Mouse (Mus musculus): ENCODE results near the gene Sgca. TPM values are rescaled to one million over a fixed set of nuclear protein-coding genes. Genes with fewer than 3 reads are reported as not detected.
"Not testable (repeated sequence)": the region's sequence is repeated elsewhere in the genome, so short reads cannot be mapped to it uniquely, and the experiment has no call there.

Sgca gene
- polyA plus RNA-seq, 1 experiment from 2014 or later = not detected

DNA sequence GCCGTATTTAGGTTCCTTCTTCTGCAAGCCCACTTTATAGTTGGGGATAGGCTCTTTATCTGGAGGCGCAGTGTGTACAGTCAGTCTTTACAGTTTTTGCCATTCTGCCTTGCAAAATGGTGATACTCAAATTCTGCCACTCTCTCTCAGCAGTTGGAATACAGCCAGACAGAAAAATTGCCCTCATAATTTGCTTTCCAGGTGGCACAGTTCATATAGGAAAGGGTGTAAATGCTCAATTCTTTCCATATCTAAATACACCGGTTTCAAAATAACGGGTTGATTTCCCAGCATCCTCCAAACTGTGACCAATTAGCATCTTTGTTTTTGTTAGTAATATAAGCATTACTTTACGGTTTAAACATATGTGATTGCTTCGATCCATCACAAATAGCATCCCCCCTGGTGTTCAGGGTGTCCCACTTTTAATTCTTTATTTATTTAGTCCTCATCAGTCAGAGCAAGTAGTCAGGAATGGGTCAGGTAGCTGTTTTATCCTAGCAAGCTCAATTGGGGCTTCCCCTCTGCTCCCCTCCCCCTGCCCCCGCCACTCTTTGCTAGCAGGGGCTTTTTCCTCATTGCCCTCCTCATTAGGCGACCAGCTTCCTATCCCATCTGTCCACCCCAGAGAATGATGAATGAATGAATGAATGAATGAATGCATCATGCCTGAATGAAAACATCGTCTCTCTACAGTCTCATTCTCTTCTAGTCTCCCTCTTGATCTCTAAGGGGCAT is 2.2 kb upstream of the Sgca start:
- peak overlapping the region; percentile 10; the same call in 1 of the 2 replicates for H3K4me3 ChIP-seq (replicated peaks)
- no peaks in the 10 kb centered on the region for H3K27me3 ChIP-seq (replicated peaks)
- H3K36me3 ChIP-seq = no peaks in the 10 kb centered on the region
- H3K4me1 ChIP-seq (replicated peaks) = 0 out of 2 replicates have a peak, but pooled peaks cover 5% of the 10 kb centered on the region
- H3K27ac ChIP-seq = no peak overlapping the region
- no peak overlapping the region for H3K9ac ChIP-seq
- H3K4me2 ChIP-seq (replicated peaks) = peak overlapping the region; percentile 61
- peak; percentile 40 for ATAC-seq
- H3K9me3 ChIP-seq = no peaks in the 10 kb centered on the region
- WGBS = 46% methylated on average over 9 of the region's 9 CpGs

DNA sequence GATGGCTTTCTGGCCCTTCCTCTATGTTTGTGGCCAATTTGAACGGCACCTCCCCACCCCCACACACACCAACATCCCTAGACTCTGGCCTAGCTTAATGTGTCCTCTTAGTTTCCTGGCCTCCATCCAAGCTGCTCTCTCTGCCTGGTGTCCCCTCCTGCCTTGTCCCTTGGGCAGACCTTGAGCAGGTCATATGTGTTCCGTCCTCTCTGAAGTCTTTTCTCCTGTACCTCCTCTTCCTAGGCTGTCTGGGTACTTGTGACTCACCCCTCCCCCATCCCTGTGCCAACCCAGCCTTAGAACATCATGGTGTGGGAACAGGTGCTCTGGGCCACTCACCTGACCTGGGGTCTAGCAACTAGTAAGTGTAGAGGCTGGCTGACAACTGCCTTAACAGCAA is 1.2 kb downstream of the Sgca start:
- WGBS = 76% methylated on average over 2 of the region's 2 CpGs
- H3K27ac ChIP-seq = no peak overlapping the region
- H3K9ac ChIP-seq = no peak overlapping the region
- H3K4me3 ChIP-seq (replicated peaks) = no peak overlapping the region
- no peak for ATAC-seq
- H3K4me1 ChIP-seq (replicated peaks) = 0 out of 2 replicates have a peak, but pooled peaks cover 5% of the 10 kb centered on the region
- no peaks in the 10 kb centered on the region for H3K36me3 ChIP-seq
- H3K4me2 ChIP-seq (replicated peaks) = no peak overlapping the region
- H3K9me3 ChIP-seq = no peaks in the 10 kb centered on the region
- H3K27me3 ChIP-seq (replicated peaks) = no peaks in the 10 kb centered on the region

DNA sequence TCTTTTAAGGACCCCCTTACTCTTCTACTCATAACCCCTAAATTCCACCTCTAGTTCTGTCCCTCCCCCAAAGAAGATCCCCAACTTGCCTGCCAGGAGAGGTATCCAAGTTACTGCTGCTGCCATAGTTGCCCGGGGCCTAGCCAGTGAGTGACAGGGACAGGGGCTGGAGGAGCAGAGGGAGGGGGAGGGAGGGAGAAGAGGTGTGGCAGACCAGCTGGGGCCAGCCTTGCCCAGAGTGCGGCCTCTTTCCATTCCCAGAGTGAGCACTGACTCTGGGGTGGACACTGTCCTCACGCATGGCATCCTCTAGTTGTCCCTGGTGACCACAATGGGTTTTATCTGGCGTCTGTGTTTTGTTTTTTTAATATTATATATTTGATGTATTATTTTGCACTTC is 2.8 kb downstream of the Sgca start:
- no peak overlapping the region for H3K27ac ChIP-seq
- 48% methylated on average over 4 of the region's 4 CpGs for WGBS
- H3K4me3 ChIP-seq (replicated peaks) = no peak overlapping the region
- no peaks in the 10 kb centered on the region for H3K36me3 ChIP-seq
- no peak overlapping the region for H3K9ac ChIP-seq
- H3K4me1 ChIP-seq (replicated peaks) = no peaks in the 10 kb centered on the region
- H3K4me2 ChIP-seq (replicated peaks) = no peak overlapping the region
- H3K27me3 ChIP-seq (replicated peaks) = no peaks in the 10 kb centered on the region
- H3K9me3 ChIP-seq = no peaks in the 10 kb centered on the region
- no peak for ATAC-seq

DNA sequence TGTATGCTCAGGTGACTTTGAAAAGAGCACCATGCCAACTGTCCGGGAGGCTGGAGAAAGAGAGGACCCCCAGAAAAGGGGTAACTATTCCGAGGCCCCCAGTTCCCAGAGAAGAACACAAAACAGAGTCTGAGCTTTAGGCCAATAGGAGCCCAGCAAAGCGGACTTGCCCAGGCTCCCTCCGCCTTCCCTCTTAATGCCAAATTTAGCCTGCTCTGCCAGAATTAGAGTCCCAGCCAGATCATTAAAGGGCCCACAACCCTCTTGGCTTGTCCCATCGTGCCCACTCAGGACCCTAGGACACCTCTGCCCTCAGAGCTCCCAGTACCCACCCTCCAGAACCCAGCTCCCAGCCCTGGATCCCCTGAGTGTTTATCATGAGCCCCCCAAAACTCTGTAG is 3.2 kb downstream of the Sgca start:
- no peak for ATAC-seq
- Histone ChIP-seq H3K9me3 (no peaks in the 10 kb centered on the region), H3K4me2 (replicated peaks) (no peak overlapping the region), H3K4me3 (replicated peaks) (no peak overlapping the region), H3K27ac (no peak overlapping the region), H3K27me3 (replicated peaks) (no peaks in the 10 kb centered on the region), H3K9ac (no peak overlapping the region), H3K4me1 (replicated peaks) (no peaks in the 10 kb centered on the region), H3K36me3 (no peaks in the 10 kb centered on the region)
- WGBS = 58% methylated on average over 5 of the region's 5 CpGs

DNA sequence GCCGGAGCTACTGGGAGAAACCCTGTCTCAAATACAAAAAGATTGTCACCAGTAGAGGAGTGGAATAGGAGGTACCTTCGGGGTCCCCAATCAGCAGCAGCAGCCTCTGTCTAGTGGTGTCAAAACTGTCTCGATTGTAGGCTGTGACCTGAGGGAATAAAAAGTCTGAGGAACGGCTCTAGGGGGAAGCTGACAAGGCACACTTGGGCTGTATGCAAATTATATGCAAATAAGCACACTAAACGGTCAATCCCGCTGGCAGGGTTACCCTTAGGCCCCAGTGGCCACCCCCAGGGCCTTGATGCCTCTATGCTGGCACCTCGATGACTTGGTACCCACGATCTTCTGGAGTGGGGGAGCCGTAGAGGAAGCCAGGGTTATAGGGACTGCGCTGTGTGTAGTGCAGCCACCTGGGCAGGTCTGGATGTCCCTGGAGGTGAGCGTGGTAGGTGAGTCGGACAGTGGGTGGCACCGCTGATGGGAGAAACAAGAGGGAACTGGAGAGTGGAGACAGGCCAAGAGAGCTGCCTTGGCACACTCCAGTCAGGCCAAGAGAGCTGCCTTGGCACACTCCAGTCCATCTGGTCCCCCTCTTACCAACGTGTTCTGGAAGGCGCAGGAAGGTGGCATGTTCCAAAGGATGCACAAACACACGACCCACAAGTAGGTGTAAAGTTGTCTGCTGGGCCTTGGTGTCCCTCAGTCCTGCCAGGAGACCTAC is 4.1 kb downstream of the Sgca start:
- 0 out of 2 replicates have a peak, but pooled peaks cover 3% of the 10 kb centered on the region for H3K4me1 ChIP-seq (replicated peaks)
- no peaks in the 10 kb centered on the region for H3K9me3 ChIP-seq
- WGBS = 68% methylated on average over 16 of the region's 16 CpGs
- no peak for ATAC-seq
- H3K36me3 ChIP-seq = no peaks in the 10 kb centered on the region
- H3K9ac ChIP-seq = no peak overlapping the region
- H3K27ac ChIP-seq = no peak overlapping the region
- H3K27me3 ChIP-seq (replicated peaks) = no peaks in the 10 kb centered on the region
- no peak overlapping the region for H3K4me3 ChIP-seq (replicated peaks)
- H3K4me2 ChIP-seq (replicated peaks) = no peak overlapping the region

DNA sequence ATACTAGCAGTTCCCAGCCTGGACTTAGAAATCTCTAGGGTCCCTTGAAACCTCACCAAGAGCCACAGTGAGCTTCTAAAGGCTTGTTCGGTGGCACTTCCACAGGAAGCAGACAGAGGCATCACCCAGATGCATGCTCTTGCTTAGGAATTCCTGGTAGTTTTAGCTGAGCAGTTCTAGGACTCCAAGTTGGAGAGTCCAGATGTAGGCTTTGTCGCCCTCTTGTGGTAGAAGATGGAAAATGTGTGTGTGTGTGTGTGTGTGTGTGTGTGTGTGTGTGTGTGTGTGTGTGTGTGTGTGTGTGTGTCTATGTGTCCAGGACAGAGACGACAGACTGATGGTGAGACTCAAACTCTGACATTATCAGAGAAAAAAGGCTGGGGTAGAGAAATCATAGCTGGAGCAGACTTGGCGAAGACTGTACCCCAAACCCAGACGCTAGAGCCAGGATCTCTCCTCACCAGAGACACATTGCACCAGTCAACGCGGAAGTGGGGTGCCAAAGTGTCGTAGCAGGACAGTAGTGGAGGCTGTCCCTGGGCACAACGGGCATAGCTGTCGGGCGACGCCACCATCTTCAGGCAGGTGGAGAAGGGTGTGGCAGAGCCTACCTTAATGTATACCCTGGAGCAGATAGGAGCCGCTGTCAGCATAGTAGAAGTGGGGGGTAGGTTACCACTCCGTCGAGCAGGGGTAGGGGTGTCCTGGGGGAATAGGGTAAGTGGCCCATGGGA is 5.8 kb downstream of the Sgca start:
- H3K9me3 ChIP-seq = no peaks in the 10 kb centered on the region
- H3K4me2 ChIP-seq (replicated peaks) = no peak overlapping the region

DNA sequence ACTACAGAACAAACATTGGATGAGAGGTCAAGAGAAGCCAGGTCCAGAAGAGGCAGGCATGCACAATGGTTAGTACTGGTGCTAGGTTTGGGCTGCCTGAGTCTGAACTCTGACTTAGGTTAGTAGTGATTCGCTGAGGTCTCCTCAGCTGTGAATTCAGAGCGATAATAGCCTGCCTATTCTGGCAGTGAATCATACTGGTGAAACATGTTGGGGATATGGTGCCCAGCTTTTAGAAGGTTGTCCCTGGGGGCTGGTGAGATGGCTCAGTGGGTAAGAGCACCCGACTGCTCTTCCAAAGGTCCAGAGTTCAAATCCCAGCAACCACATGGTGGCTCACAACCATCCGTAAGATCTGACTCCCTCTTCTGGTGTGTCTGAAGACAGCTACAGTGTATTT is 6.4 kb downstream of the Sgca start:
- not testable (repeated sequence) for H3K27ac ChIP-seq; H3K27me3 ChIP-seq (replicated peaks); H3K4me2 ChIP-seq (replicated peaks); H3K4me3 ChIP-seq (replicated peaks); ATAC-seq; H3K9me3 ChIP-seq; H3K36me3 ChIP-seq; H3K9ac ChIP-seq; H3K4me1 ChIP-seq (replicated peaks)
- 89% methylated on average over 4 of the region's 4 CpGs for WGBS

More for the DNA sequence above, 5.8 kb downstream of the Sgca start:
- H3K4me1 ChIP-seq (replicated peaks) = 0 out of 2 replicates have a peak, but pooled peaks cover 3% of the 10 kb centered on the region
- no peak overlapping the region for H3K4me3 ChIP-seq (replicated peaks)
- no peaks in the 10 kb centered on the region for H3K27me3 ChIP-seq (replicated peaks)
- H3K36me3 ChIP-seq = no peaks in the 10 kb centered on the region
- WGBS = 59% methylated on average over 15 of the region's 15 CpGs
- ATAC-seq = no peak
- H3K9ac ChIP-seq = no peak overlapping the region
- no peak overlapping the region for H3K27ac ChIP-seq

DNA sequence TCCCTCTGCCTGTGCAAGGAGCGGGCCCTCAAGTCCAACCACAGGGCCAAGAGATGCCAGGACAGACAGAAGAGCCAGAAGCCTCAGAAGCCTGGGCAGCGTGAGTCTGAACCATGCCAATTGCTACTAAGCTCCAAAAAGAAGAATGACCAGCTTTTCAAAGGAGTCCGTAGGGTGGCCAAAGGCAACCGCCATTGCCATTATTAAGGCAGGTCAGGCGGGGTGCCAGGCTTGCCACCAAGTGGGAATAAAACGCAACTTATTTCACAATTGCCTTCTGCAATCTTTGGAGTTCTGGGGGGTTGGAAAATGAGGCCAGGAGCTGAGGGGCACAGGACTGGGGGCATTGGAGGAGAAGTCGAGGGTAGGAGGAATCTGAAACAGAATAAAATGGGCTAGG is 7.9 kb downstream of the Sgca start:
- 81% methylated on average over 7 of the region's 7 CpGs for WGBS
- Histone ChIP-seq H3K36me3 (no peaks in the 10 kb centered on the region), H3K9me3 (no peaks in the 10 kb centered on the region), H3K9ac (no peak overlapping the region), H3K4me2 (replicated peaks) (no peak overlapping the region), H3K27me3 (replicated peaks) (no peaks in the 10 kb centered on the region), H3K27ac (no peak overlapping the region), H3K4me1 (replicated peaks) (0 out of 2 replicates have a peak, but pooled peaks cover 7% of the 10 kb centered on the region), H3K4me3 (replicated peaks) (no peak overlapping the region)
- no peak for ATAC-seq

DNA sequence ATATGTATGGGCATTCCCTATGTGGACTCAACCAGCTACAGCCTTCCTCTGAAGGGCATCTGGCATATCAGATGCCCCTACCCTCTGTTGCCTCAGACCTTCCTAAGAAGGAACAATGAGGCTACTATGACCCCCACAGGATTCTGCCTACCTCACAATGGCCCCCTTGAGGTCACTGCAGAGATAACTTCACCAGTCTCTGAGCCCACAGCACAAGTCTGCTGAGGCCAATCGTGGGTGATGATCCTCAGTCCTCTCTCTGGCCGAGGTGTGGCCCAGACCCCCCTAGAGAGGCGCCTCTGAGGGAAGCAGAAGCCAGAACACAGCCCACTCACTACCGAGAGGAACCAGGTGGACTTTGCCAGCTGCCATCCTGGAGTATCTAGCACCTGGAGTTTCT is 8.7 kb downstream of the Sgca start, which contains the start of gene Hils1:
Gene Hils1 (plus strand): TSS at position 175 of the 400 bp plus-strand sequence.
- 36% methylated on average over 4 of the region's 4 CpGs for WGBS
- Histone ChIP-seq H3K9me3 (no peaks in the 10 kb centered on the region), H3K4me1 (replicated peaks) (0 out of 2 replicates have a peak, but pooled peaks cover 7% of the 10 kb centered on the region), H3K36me3 (no peaks in the 10 kb centered on the region), H3K27ac (no peak within 1 kb of the TSS), H3K27me3 (replicated peaks) (no peaks in the 10 kb centered on the region), H3K4me2 (replicated peaks) (no peak within 1 kb of the TSS), H3K4me3 (replicated peaks) (no peak within 1 kb of the TSS), H3K9ac (no peak within 1 kb of the TSS)
- ATAC-seq = no peak

DNA sequence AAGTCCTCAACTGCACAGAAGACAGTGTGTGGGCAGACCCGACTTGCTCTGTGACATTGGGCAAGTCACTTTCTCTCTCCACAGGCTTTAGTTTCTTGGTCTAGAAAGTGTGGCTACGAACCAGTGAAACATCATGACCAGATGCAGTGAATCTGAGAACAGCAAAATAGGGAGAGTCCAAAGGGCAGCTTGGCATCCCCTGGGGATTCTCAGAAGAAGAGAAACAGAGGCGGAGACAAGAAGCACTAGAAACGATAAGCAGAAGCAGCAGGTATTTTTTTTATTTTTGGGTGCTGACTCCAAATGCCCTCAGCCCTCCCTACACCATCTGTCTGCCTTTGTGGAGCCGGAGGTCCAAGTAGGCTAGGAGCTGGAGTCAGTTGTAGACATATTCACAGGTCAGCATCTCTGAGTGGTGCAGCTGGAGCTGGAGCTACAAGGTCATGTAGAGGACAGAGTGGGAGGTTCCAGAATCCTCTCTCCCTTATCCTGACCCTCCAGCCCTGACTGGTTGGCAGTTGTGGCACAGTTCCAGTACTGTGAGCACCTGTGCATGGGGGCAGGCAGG is 13.5 kb downstream of the Sgca start:
- H3K4me1 ChIP-seq (replicated peaks) = peaks cover 16% of the 10 kb centered on the region
- no peak overlapping the region for H3K9ac ChIP-seq
- H3K27me3 ChIP-seq (replicated peaks) = no peaks in the 10 kb centered on the region
- no peaks in the 10 kb centered on the region for H3K36me3 ChIP-seq
- H3K4me2 ChIP-seq (replicated peaks) = no peak overlapping the region
- H3K9me3 ChIP-seq = no peaks in the 10 kb centered on the region
- no peak overlapping the region for H3K4me3 ChIP-seq (replicated peaks)
- 57% methylated on average over 5 of the region's 5 CpGs for WGBS
- H3K27ac ChIP-seq = no peak overlapping the region
- no peak for ATAC-seq

DNA sequence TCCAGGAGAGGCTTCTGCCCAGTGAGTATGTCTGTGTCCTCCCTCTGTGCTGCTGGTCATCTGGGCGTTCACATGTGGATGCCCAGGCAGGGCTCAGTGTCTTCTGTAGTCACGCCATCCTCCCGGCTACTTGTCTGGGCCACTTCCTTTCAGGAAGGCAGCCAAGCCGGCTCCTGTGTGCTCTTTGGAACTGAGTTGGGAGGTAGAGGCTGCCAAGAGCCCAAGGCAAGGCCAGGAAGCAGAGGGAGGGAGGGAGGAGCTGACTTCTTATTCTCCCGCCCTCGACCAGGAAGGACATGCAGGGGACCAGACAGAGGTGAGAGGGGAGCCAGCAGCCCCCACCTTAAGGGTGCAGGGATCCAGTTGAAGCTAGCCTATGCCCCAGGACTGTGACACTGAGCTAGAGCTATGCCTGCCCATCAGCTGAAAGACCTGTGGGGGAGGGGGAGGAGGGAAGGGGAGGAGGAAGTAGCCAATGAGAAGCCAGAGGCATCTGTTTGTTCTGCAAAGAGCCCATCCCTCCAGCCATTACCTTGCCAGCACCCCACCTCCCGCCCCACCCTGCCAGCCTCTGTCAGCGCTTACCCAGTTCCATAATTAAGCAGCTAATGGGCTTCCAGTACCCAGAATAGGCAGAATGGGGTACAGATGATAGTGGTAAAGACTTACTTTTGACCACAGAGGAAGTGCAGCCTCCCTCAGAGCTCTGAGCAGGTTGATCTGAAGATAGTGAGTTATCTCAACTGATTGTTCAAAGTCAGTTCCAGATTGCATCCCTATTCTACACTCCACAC is 17.9 kb downstream of the Sgca start:
- Histone ChIP-seq H3K4me2 (replicated peaks) (peak overlapping the region; percentile 26), H3K4me3 (replicated peaks) (no peak overlapping the region), H3K36me3 (no peaks in the 10 kb centered on the region), H3K4me1 (replicated peaks) (peaks cover 13% of the 10 kb centered on the region), H3K9ac (no peak overlapping the region), H3K27me3 (replicated peaks) (no peaks in the 10 kb centered on the region), H3K27ac (peak overlapping the region; percentile 29), H3K9me3 (no peaks in the 10 kb centered on the region)
- ATAC-seq = peak; percentile 81
- 13% methylated on average over 8 of the region's 8 CpGs for WGBS

Measured in intestine, embryonic 15.5 days (tissue).